Mouse (Mus musculus) frontal cortex, adult 2 months (tissue): Measurements from ENCODE around the gene Psmb5. TPM values are rescaled to one million over a fixed set of nuclear protein-coding genes. Genes with fewer than 3 reads are reported as not detected.
A peak's percentile ranks its signal among the peaks of the same experiment; 100 is the strongest.
"Not testable (repeated sequence)": the region's sequence is repeated elsewhere in the genome, so short reads cannot be mapped to it uniquely, and the experiment has no call there.

ENCODE experiments used
- DNase-seq, 2 experiments: peaks; one replicate each; pipeline ENCODE4 v3.0.0; 2022; ENCODE audit warnings: low spot score in 1 of 2; ENCODE audit errors: extremely low spot score in 1 of 2
- polyA plus RNA-seq: library from polyadenylated mRNA; depleted of rRNA; stranded (reverse); fragments of >200 nt; gene quantifications from 2 replicates; pipeline ENCODE4 v1.2.3, GENCODE M21; 2012

The Psmb5 gene
- polyA plus RNA-seq, 1 experiment, result 178 TPM

DNA sequence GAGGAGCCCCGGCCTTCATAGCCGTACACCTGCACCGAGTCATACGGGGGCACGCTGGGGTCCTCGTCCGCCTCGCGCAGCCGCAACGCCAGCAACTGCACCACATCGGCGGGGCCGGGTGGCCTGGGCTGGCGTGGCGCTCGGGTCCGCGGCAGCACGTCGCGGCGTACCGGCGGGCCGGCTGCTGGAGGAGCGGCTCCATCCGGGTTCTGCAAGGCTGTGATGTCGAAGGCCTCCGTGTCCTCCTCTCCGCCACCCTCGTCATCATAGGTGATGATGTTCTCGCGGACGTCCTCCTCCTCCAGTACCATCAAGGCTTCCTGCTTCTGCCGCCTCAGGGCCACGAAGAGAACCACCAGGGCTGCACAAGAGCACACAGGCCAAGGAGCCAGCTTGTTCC lies 14.4 kb upstream of the Psmb5 start:
- DNase-seq, result no peak

DNA sequence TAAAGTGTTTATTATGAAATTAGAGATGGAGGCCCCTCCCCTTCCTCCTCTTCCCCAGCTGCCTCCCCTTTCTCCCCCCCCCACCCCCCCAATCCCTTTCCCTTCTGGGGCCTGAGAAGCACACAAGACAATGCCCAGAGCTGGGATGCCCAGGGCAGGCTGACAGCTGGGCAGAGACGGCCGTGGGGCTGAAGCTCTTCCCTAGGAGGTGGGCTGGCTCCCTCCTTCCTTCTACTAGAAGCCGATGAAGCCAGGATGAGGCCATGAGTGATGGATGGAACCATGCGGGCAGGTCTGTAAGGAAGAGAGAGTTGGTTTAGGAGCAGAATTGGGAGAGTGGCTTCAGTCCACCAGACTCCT lies 13.4 kb upstream of the Psmb5 start:
- DNase-seq, result no peak

- no peak for DNase-seq
Observed at GRCm38 (mm10) chr14:54630583-54631239, 12.9 kb upstream of the Psmb5 start.

GRCm38 (mm10) chr14:54629797-54630196 lies 12.0 kb upstream of the Psmb5 start:
- no peak for DNase-seq

DNA sequence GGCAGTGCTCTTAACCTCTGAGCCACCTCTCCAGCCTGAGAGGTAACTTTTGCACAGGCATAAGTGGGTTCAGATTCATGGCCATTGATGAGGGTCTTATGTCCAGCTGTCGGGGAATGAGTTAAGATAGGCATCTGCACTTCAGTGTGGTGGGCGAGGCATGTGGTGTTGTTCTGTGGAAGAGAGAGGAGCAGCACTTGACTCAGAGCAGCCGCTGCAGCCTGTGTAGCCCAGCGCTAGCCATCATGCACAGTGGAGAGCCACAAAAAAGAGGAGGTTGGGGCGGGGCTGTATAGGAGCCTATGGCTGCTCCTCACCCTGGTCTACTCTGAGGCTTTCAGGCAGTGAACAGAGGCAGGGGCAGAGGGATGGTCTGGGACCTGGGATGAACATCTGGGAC lies 10.3 kb upstream of the Psmb5 start:
- DNase-seq, result no peak

GRCm38 (mm10) chr14:54624976-54625375 lies 7.2 kb upstream of the Psmb5 start:
- peak in 1 of 2 experiments; percentile 35 for DNase-seq

DNA sequence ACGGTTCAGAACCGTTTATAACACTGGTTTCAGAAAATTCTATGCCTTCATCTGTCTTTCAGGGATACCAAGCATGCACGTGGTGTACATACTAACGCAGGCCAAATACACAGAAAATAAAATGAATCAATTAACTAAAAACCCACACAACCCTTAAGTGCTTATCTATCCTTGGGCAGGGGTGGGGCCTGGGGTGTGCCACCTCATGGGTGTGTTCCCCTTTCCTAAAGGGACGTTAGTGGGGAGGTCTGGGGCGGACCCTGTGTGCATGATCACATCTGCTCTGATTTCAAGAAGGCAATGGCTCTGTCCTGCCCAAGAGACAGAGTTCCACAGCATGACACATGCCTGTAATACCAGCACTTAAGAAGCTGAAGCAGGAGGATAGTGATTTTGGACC lies 5.5 kb upstream of the Psmb5 start:
- no peak for DNase-seq

DNA sequence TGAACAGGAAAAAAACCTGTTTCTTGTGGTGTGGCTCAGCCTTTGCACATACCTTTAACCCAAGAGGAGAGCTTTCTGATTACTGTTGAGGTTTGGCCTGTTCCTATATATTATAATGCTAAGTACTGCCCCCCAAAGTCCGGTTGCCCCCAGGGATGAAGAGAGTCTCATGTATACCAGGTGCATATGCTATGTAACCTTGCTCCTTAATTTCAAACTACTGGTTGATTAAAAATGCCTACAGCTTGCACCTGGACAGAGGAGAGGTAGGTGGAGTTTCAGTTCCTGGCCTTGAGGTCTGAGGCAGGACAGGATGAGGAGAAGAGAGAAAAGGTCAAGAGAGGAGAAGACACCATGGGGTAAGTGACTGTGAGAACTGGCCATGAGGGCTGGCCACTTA lies 3.3 kb upstream of the Psmb5 start, which contains the start of gene Psmb11:
Psmb11 (plus strand) TSS at position 301 of the 400 bp plus-strand sequence.
- DNase-seq, result no peak

DNA sequence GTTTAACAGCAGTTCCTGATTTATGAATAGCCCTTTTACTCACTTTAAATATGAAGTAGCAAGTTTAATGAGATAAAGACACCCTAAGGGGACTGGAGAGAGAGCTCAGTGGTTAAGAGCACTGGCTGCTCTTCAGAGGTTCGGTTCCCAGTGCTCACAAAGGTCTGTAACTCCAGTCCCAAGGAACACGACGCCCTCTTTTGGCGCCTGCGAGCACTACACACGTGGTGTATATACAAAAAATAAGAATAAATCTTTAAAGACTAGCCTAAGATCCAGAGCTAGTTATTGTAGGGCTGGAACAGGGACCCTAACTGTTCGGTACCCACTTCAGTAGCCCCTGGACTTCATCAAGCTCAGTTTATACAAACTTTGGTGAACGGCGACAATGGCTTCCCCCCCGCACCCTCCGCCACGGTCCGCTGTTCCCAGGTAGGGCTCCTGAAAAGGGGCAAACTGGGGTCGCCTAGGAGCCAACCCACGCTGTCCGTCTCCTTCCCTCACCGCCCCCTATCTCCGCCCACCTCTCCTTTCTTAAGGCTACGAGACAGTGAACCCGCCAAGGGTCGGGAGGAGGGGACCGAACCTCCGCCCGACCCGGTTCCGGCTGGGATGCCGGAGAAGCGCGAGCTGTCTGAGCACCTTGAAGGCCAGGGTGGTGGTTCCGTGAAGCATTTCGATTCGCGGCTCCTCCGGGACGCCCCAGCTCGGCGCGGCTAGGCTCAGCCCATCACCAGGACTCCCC lies 498 bp downstream of the Psmb5 start:
- no peak for DNase-seq

- no peak for DNase-seq
Observed at GRCm38 (mm10) chr14:54616226-54616825, 1.5 kb downstream of the Psmb5 start.

DNA sequence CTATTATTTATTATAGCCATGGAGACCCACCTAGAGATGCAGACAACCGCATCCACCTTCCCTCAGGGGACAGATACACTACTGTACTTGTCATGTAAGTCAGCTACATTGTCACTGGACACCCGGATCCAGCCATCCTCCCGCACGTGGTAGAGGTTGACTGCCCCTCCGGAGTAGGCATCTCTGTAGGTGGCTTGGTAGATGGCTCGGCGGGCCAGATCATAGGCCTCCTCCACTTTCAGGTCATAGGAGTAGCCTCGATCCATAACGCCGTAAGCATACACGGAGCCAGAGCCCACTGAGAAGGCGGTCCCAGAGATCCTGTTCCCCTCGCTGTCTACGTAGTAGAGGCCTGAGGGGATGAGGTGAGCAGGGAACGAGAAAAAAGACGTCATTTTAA lies 3.7 kb downstream of the Psmb5 start:
- DNase-seq, result not testable (repeated sequence)

DNA sequence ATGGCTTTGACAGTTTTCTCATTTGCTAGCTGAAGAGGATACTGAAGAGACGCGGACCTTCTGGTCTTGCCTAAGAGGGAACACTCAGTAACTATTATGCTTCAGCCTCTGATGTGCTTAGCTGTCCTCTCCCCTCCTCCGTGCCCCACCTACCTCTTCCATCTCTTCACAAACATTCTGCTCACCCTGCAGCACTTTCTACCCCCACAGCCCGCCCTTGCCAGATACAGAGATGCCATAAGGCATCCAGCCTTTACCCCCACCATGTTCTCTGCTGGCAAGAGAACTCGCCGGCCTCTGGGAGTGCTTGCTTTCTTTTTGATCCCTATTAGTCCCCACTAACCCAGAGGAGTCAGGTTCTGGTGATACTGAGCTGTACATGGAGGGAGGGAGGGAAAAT lies 7.2 kb downstream of the Psmb5 start:
- DNase-seq, result peak; percentile 59 to 71

GRCm38 (mm10) chr14:54609962-54610361 lies 7.9 kb downstream of the Psmb5 start:
- DNase-seq, result no peak

GRCm38 (mm10) chr14:54609245-54609644 lies 8.6 kb downstream of the Psmb5 start:
- no peak for DNase-seq

DNA sequence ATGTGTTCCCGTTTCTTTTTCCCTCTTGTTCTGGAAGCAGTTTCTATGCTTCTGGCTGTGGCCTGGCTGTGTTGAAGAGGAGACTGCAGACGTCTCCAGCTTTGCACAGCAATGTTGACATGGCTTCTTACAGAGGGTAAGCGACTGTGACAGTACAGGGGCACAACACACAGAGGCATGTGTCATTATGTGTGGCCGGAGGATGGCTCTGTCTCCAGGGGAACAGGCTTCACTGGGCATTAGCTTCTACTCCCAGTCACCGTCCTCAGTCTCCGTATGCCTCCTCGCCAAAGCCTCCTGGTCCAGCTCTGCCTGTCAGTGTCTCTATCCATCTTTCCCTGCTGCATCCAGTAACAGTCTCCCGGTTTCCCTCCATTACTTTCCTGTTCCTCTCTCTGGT lies 10.6 kb downstream of the Psmb5 start:
- no peak for DNase-seq

GRCm38 (mm10) chr14:54605752-54606321 lies 12.0 kb downstream of the Psmb5 start, which contains the start of gene 4931414P19Rik:
TSS of gene 4931414P19Rik (minus strand) at chr14:54605993.
- peak in 1 of 2 experiments; percentile 74 for DNase-seq

DNA sequence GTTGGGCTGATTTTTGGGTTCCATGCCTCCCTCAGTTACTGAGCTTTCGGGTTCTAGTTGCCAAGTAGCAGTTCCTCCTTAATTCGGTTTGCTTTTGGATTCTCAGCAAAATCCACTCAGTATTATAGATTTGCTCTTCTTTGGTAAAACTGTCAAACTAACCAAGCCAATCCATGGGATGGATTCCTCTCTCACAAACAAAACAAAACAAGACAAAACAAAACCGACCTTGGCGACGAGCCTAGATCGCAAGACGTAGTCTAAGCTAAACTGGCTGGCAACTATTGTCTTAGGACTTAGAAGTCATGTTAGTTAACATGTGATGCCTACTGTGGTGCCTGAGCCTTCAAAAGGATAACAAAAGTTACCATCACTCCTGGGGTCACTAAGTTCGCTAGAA lies 14.1 kb downstream of the Psmb5 start:
- DNase-seq, result no peak

DNA sequence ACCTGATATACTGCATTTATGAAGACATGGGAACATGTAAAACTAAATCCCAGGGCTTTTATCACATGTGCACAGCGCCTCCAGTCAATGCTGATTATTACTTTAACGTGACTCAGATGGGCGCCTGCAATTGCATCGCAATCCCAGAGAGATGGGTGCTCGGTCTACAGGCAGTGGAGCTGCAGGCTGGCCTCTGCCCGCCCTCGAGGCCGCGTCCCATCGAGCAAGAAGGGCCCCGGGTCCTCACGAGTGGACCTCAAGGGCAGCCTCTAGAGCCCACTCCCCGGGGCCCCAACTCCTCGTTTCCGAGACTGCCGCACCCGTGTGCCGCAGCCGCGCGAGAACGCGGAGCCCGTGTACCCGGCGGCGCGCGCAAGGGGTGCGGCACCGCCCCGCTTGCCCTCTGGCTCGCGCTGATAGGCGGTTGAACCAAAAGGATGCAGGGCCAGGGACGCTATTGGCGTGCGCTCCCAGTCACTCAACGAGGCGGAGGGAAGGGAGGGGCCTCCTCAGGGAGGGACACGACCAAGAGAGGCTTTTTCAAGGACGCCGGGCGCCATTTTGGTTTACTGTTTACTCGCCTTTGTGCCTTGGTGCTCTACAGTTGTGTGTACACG lies 14.7 kb downstream of the Psmb5 start:
- DNase-seq, result peak; percentile 92 to 97

- no peak for DNase-seq
Observed at GRCm38 (mm10) chr14:54602613-54603012, 15.2 kb downstream of the Psmb5 start.

GRCm38 (mm10) chr14:54601601-54602000 lies 16.2 kb downstream of the Psmb5 start:
- DNase-seq, result no peak

DNA sequence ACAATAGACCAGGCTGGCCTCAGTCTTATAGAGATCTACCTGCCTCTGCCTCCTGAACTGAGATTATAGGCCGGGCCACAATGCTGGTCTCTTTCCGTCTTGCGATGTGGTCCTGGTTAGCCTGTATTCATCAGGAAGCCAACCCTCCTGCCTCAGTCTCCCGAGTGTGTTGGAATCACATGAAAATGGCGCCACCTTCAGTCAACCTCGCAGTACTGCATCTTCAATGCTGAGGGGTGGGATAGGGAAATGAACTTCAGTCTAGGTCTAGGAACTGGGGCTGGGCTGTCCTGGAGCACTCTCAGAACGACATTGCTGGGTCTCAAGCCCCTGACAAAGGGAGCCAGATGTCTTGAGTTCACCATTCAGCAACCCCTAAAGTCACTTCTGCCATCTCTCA lies 20.7 kb downstream of the Psmb5 start:
- DNase-seq, result no peak
